Mouse (Mus musculus) cerebellum, adult 2 months (tissue): ENCODE measurements around the gene Ankrd26. TPM values are rescaled to one million over a fixed set of nuclear protein-coding genes. Genes with fewer than 3 reads are reported as not detected.
"Not testable (repeated sequence)": the region's sequence is repeated elsewhere in the genome, so short reads cannot be mapped to it uniquely, and the experiment has no call there.

Experiments
- DNase-seq, 2 experiments: peaks; one replicate each; pipeline ENCODE4 v3.0.0; 2021
- H3K27ac ChIP-seq: fragments of 200-500 bp; 2 replicates; pipeline ENCODE4 v1.5.1; 2012; ENCODE audit warnings: low read length, control low read depth, inconsistent platforms; ENCODE audit not compliant: insufficient read depth
- H3K27me3 ChIP-seq: fragments of 200-500 bp; 2 replicates; pipeline ENCODE4 v1.6.1; 2012; ENCODE audit warnings: inconsistent platforms, mild to moderate bottlenecking, low read length, moderate library complexity; ENCODE audit not compliant: control insufficient read depth, insufficient read depth
- H3K4me1 ChIP-seq: fragments of 200-500 bp; 2 replicates; pipeline ENCODE4 v1.6.1; 2011; ENCODE audit warnings: low read length; ENCODE audit not compliant: control insufficient read depth, insufficient read depth
- H3K4me3 ChIP-seq: fragments of 200-500 bp; replicated peaks from 2 replicates; pipeline ENCODE3; 2011; ENCODE audit warnings: mild to moderate bottlenecking, low read depth, low read length, control low read depth; ENCODE audit not compliant: insufficient read depth
- CTCF ChIP-seq: fragments of 200-500 bp; IDR thresholded peaks from 2 replicates; pipeline ENCODE4 v1.5.1; 2011; ENCODE audit warnings: low read depth, mild to moderate bottlenecking, control low read depth, low read length, moderate library complexity, borderline replicate concordance; ENCODE audit not compliant: insufficient read depth
- POLR2A ChIP-seq: fragments of 200-500 bp; IDR thresholded peaks from 2 replicates; pipeline ENCODE4 v1.6.1; 2011; ENCODE audit warnings: low read length, control low read depth, borderline replicate concordance; ENCODE audit not compliant: insufficient read depth
- WGBS: fragments of 180-500 bp; shearing (Covaris S2); methylation state at CpG from one replicate; pipeline ENCODE4 v1.1.7; 2018; 5-methylcytosine and 5-hydroxymethylcytosine counted together
- polyA plus RNA-seq: library from polyadenylated mRNA; depleted of rRNA; stranded (reverse); fragments of >200 nt; gene quantifications from 2 replicates; pipeline ENCODE4 v1.2.3, GENCODE M21; 2012

Ankrd26 gene
- polyA plus RNA-seq, 1 experiment: 10.0 TPM

DNA sequence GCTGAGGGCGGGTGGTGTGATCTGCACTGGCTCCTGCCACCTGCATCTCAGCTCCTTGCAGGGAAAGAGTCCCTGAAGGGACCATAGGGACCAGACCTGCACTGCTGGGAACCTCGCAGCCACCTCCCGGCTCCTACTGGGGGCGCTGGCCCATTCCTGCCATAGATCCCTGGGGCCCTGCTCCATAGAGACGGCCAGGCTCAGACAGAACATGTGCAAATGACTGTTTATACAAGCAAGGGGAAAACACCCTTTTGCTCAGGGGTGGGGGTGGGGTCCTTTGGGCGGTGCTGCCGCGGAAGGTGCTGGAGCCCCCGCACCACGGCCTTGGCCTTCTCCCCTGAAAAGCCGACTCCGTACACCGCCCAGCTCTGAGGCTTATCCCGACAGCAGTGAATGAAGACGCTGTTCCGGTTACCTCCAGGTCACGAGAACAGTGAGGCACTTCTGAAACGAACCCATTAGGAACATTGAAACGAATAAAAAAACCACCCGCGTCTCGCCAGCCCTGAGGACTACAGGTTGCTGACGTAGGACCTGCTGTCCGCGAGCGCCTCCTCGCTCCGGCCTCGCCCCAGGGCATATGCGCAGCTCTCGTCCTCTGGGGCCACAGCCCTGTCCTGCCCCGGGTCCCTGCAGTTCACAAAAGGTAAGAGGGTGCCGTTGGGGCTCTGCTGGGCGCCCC lies 31.5 kb upstream of the Ankrd26 start:
- DNase-seq: no peak

DNA sequence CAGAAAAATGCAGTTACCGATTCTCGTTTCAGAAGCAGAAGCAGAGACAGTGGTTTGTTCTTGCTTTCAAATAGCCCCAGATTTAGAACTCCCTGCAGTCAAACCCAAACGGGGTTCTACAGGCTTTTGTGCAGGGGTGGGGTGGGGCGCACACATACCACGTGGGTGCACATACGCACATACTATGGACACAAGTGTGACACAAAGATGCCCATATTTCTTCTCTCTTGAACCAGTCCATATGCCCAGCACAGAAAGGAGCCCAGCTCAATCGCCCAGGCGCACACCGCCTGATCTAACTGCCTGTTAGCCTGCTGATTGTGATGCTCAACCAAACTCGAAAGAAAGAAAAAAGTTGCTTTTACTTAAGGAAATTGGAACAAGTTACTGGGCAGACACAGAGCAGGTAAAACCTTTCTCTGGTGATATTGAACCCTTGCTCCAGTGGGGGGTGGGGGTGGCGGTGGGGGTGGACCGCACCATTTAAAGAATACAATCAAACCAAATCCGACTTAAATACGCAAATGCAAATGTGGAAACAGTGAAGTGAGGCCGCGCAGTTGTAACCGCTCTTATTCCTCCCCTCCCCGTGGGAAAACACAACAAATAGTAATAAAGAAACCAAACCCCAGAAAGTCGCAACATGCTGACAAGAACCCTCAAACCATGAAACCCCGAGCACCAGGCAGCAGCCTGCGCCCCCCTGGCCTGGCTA lies 30.8 kb upstream of the Ankrd26 start:
- WGBS: 72% methylated on average over 21 of the region's 21 CpGs
- peaks cover 19% of the 10 kb centered on the region for H3K4me1 ChIP-seq
- TF ChIP-seq POLR2A (no peak), CTCF (no peak)
- H3K27ac ChIP-seq: no peak overlapping the region
- no peak overlapping the region for H3K4me3 ChIP-seq
- no peaks in the 10 kb centered on the region for H3K27me3 ChIP-seq
- no peak for DNase-seq

More for the DNA sequence above, 31.5 kb upstream of the Ankrd26 start:
- Histone ChIP-seq H3K27ac (no peak overlapping the region), H3K4me1 (peaks cover 19% of the 10 kb centered on the region), H3K27me3 (no peaks in the 10 kb centered on the region), H3K4me3 (no peak overlapping the region)
- no peak for TF ChIP-seq POLR2A
- no peak for TF ChIP-seq CTCF
- 58% methylated on average over 34 of the region's 34 CpGs for WGBS

DNA sequence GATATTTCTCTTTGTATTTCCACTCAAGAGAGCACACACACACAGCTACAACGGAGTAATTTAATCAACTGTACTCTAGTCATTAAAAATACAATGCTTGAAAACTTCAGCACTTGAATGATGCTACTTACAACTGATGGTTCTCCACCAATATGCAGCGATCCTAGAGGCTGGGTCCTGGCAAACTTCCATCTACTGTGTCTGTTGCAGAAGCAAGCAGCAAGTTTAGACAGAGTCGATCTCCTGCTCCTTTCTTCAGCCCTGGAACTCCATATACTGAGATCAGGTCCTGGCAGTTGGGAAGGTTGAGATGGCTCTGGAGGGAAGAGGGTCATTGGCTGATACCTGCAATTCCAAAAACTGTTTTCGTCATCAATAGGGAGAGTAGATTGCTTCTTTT lies 16.7 kb upstream of the Ankrd26 start:
- not testable (repeated sequence) for H3K4me1 ChIP-seq, H3K27ac ChIP-seq, H3K4me3 ChIP-seq, H3K27me3 ChIP-seq, DNase-seq
- WGBS: 65% methylated on average over 4 of the region's 4 CpGs

DNA sequence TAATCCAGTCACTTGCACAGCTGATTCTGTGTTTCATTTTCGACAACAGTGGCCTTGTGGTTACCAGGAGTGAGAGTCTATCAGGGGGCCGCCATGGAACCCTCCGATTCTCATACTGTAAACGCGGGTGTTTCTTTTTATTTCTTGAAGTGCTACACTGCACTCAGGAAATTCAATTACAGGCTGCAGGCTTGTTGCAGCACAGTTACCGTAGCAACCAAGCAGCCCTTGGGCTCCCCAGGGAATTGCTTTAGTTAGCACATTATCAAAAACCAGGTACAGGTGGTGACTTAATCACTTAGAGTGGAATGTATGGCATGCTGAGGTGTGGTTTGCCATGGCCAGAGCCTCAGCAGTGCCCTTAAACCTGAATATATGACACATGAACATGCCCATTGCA lies 12.3 kb upstream of the Ankrd26 start:
- no peaks in the 10 kb centered on the region for H3K27me3 ChIP-seq
- WGBS: 87% methylated on average over 6 of the region's 6 CpGs
- DNase-seq: no peak
- H3K4me3 ChIP-seq: no peak overlapping the region
- TF ChIP-seq POLR2A: no peak
- TF ChIP-seq CTCF: no peak
- no peak overlapping the region for H3K27ac ChIP-seq
- no peaks in the 10 kb centered on the region for H3K4me1 ChIP-seq

DNA sequence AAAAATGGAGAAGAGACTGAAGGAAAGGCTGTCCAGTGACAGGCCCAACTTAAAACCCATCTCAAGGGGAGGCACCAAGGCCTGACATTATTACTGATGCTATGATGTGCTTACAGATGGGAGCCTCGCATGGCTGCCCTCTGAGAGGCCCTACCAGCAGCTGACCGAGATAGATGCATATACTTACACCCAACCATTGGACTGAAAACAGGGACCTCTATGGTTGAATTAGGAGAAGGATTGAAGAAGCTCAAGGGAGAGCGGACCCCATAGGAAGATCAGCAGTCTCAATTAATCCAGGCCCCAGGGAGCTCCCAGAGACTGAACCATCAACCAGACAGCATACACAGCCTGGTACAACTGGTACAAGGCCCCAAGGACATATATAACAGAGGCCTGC lies 5.8 kb upstream of the Ankrd26 start:
- TF ChIP-seq CTCF (no peak), POLR2A (no peak)
- H3K27ac ChIP-seq: no peak overlapping the region
- H3K27me3 ChIP-seq: no peaks in the 10 kb centered on the region
- no peak for DNase-seq
- H3K4me1 ChIP-seq: no peaks in the 10 kb centered on the region; the same call in 1 of the 2 replicates
- H3K4me3 ChIP-seq: no peak overlapping the region
- WGBS: 95% methylated on average over 3 of the region's 3 CpGs

DNA sequence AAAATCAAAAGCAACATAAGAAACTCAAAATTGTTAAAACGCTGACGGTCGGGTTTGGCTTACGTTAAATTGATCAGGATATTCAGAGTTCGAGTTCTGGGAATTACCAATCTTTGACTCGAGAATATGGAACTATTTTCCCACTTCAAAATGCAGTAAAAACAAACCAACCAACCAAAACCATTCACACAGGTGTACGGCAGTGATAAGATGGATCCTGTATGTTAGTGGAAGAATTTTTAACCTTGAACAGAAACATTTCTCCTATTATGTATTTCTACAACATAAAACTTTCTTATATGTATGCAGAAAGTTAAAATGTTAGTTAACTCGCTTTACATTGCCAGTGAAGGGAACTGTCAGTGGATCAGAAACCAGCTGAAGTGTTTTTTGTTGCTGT lies 801 bp downstream of the Ankrd26 start:
- TF ChIP-seq CTCF: no peak
- no peak for TF ChIP-seq POLR2A
- no peaks in the 10 kb centered on the region for H3K27me3 ChIP-seq
- no peak for DNase-seq
- H3K4me3 ChIP-seq: peak overlapping the region; percentile 92
- H3K27ac ChIP-seq: no peak overlapping the region
- H3K4me1 ChIP-seq: no peaks in the 10 kb centered on the region; the same call in 1 of the 2 replicates
- 77% methylated on average over 8 of the region's 8 CpGs for WGBS

DNA sequence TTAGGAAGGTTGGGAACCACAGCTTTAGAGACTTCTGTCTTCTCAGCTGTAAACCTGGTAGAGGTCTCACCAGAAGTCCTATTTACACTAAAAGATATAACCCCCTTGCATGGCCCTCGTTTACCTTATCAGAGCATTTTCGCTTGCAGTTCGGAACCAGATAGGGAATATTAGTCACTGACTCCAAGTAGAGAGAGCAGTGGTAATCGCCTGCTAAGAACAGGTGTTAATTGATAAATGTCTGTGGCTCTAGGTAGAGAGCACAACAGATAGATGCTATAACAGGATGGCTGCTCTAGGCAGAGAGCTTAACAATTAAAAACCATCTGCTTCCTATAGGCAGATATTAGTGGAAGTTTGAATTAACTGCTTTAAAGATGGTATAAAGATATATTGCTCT lies 23.4 kb downstream of the Ankrd26 start:
- Histone ChIP-seq H3K27ac (no peak overlapping the region), H3K27me3 (no peaks in the 10 kb centered on the region), H3K4me3 (no peak overlapping the region), H3K4me1 (no peaks in the 10 kb centered on the region)
- 92% methylated on average over 4 of the region's 4 CpGs for WGBS
- no peak for TF ChIP-seq CTCF
- no peak for TF ChIP-seq POLR2A
- no peak for DNase-seq

DNA sequence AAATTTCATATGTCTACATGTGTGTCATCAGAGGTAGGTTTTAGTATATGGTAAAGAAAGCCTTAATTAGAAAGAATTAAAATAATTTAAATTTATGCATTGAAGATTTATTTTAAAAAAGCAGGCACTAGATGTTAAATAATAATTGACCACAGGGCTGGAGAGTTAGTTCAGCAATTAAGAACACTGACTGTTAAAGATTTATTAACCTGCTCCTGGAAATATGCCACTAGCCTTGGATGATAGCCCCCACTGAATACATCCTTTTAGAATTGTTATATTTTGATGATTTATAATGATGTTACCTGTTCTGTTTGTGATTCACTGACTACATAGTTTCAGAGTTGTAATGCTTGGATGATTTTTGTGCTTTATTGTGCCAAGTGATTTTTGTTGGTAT lies 24.8 kb downstream of the Ankrd26 start:
- not testable (repeated sequence) for H3K27me3 ChIP-seq, H3K27ac ChIP-seq, DNase-seq, H3K4me1 ChIP-seq, H3K4me3 ChIP-seq

DNA sequence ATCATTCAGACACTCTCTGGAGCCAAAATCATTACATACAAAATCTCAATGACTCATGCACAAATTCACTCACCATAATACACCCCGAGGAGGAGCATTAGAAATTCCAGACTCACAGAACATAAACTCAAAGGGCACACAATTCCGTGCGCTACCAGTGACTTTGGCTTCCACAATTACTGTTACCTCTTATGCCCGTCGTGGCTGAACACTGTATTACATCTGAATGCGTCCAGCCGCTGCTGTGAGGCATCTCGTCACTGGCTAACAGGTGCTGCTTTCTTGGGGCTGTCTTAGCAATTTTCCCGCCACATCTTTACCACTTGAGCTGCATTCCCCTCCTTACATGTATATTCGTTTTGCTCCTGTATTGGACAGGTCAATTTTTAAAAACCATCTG lies 26.7 kb downstream of the Ankrd26 start:
- Histone ChIP-seq H3K27me3 (no peaks in the 10 kb centered on the region), H3K4me1 (no peaks in the 10 kb centered on the region), H3K27ac (no peak overlapping the region), H3K4me3 (no peak overlapping the region)
- TF ChIP-seq POLR2A: no peak
- TF ChIP-seq CTCF: no peak
- 90% methylated on average over 10 of the region's 10 CpGs for WGBS
- no peak for DNase-seq
